ENCODE assay signal across 15 mouse cellular contexts in genomic region chr15:36346126-36346525, GRCm38 (mm10).
A peak's percentile ranks its signal among the peaks of the same experiment; 100 is the strongest.
DNase-seq lines count a peak whose midpoint lies in the region; ATAC-seq and TF ChIP-seq lines count a peak whose summit lies in the region.
"Had no signal": no experiment of that assay in that cellular context is flagged by ENCODE, and none has a peak within 500 bp of the region (broad histone marks: within the 10 kb centered on the region; RNA-seq: fewer than 3 reads in every experiment).

No protein-coding gene starts in this region.

- no peaks in the 10 kb centered on the region for H3K27me3 ChIP-seq in heart, adult 2 months (ENCODE audit: control insufficient read depth, insufficient read depth, low read length)
- H3K27me3 ChIP-seq in forebrain, embryonic 15.5 days, result no peaks in the 10 kb centered on the region
- H3K27me3 ChIP-seq: embryonic facial prominence, embryonic 12.5 days; forebrain, embryonic 12.5 days had no signal

- WGBS in heart, adult 2 months, result 12% methylated on average over 5 of the region's 5 CpGs
- WGBS in forebrain, embryonic 15.5 days, result 83% methylated on average over 5 of the region's 5 CpGs

- peak; percentile 98 for ATAC-seq in activated CD4-positive, CD25-positive, alpha-beta regulatory T cell, adult 4 months
- ATAC-seq in forebrain, embryonic 15.5 days (replicated peaks), result no peak

- no peaks in the 10 kb centered on the region for H3K9me3 ChIP-seq in forebrain, embryonic 15.5 days
- H3K9me3 ChIP-seq: embryonic facial prominence, embryonic 12.5 days; forebrain, embryonic 12.5 days had no signal

- H3K36me3 ChIP-seq in heart, adult 2 months (ENCODE audit: control insufficient read depth, insufficient read depth, low read length), result no peaks in the 10 kb centered on the region
- no peaks in the 10 kb centered on the region for H3K36me3 ChIP-seq in forebrain, embryonic 15.5 days
- H3K36me3 ChIP-seq: embryonic facial prominence, embryonic 12.5 days; forebrain, embryonic 12.5 days had no signal

- intact Hi-C loops in heart, adult 2 months (cut with DNase I), result no loop called here

- H3K9ac ChIP-seq in heart, adult 2 months (ENCODE audit: low read depth, low read length), result no peak overlapping the region
- no peak overlapping the region for H3K9ac ChIP-seq in forebrain, embryonic 15.5 days (replicated peaks)
- H3K9ac ChIP-seq: embryonic facial prominence, embryonic 12.5 days; forebrain, embryonic 12.5 days had no signal

- peak overlapping the region; percentile 28; the same call in 1 of the 2 replicates for H3K27ac ChIP-seq in heart, adult 2 months
- no peak overlapping the region for H3K27ac ChIP-seq in forebrain, embryonic 15.5 days (replicated peaks)
- H3K27ac ChIP-seq: embryonic facial prominence, embryonic 12.5 days; forebrain, embryonic 12.5 days had no signal

- H3K79me2 ChIP-seq in heart, adult 2 months (replicated peaks; ENCODE audit: control insufficient read depth, insufficient read depth, low read length), result no peaks in the 10 kb centered on the region

- H3K4me1 ChIP-seq in heart, adult 2 months (ENCODE audit: control insufficient read depth, insufficient read depth, low read length), result peaks cover 3% of the 10 kb centered on the region
- no peaks in the 10 kb centered on the region for H3K4me1 ChIP-seq in forebrain, embryonic 15.5 days
- H3K4me1 ChIP-seq: embryonic facial prominence, embryonic 12.5 days; forebrain, embryonic 12.5 days had no signal

- DNase-seq in heart, adult 2 months, result no peak
- DNase-seq in heart, adult 8-10 months (ENCODE audit: low spot score), result no peak
- DNase-seq in 416B (ENCODE audit: low read depth), result peak; percentile 17
- peak; percentile 36 for DNase-seq in lung, postnatal 10 days
- DNase-seq in kidney, adult 11 months, result no peak
- no peak for DNase-seq in left cerebral cortex, adult 8-10 months (ENCODE audit: low spot score in 2 of 2)
- DNase-seq: B cell, adult 2 months; cerebellum, adult 9-11 months; gastrocnemius, postnatal 10 days; kidney, adult 8-10 months had no signal

- H3K4me2 ChIP-seq in forebrain, embryonic 15.5 days (replicated peaks), result no peak overlapping the region
- H3K4me2 ChIP-seq: embryonic facial prominence, embryonic 12.5 days; forebrain, embryonic 12.5 days had no signal

- no peak for TF ChIP-seq CTCF in heart, adult 2 months (IDR thresholded peaks at IDR 0.05)

- no peak for TF ChIP-seq POLR2A in heart, adult 2 months (IDR thresholded peaks at IDR 0.05; ENCODE audit: insufficient read depth, low read depth, low read length)

- no peak for TF ChIP-seq EP300 in heart, adult 2 months (IDR thresholded peaks at IDR 0.05; ENCODE audit: insufficient read depth, low read depth, low read length)

- no peak overlapping the region for H3K4me3 ChIP-seq in heart, adult 2 months
- H3K4me3 ChIP-seq in forebrain, embryonic 15.5 days, result no peak overlapping the region
- H3K4me3 ChIP-seq: embryonic facial prominence, embryonic 12.5 days; forebrain, embryonic 12.5 days; myocyte had no signal

Comparison
In these comparisons a context has a peak if more than half of its experiments do, and no peak if none do; other contexts are left out.
1. DNase-seq: peak in 416B (single experiment) and lung, postnatal 10 days (single experiment); none in heart, adult 2 months (0 of 2), heart, adult 8-10 months (single experiment), kidney, adult 11 months (single experiment) and left cerebral cortex, adult 8-10 months (0 of 2).